Mouse (Mus musculus) left cerebral cortex, postnatal 36 days (tissue): ENCODE data around the gene Tac2. TPM values are rescaled to one million over a fixed set of nuclear protein-coding genes. Genes with fewer than 3 reads are reported as not detected.
"Not testable (repeated sequence)": the region's sequence is repeated elsewhere in the genome, so short reads cannot be mapped to it uniquely, and the experiment has no call there.

Source experiments
- DNase-seq, 2 experiments: peaks; one replicate each; pipeline ENCODE4 v3.0.0; 2021 to 2022; ENCODE audit warnings: low spot score in 2 of 2, mixed read lengths in 1 of 2
- intact Hi-C: fragments of 180-260 bp; cut with DNase I; formaldehyde crosslinking; loops from one replicate; pipeline ENCODE4 v1.15.1; 2025
- total RNA-seq, 2 experiments: library from RNA; stranded (reverse); gene quantifications; 2 replicates each; pipeline ENCODE4 v1.2.3; 2021

Tac2 gene
- total RNA-seq, 2 experiments from 2014 or later = 15.5 to 17.5 TPM

DNA sequence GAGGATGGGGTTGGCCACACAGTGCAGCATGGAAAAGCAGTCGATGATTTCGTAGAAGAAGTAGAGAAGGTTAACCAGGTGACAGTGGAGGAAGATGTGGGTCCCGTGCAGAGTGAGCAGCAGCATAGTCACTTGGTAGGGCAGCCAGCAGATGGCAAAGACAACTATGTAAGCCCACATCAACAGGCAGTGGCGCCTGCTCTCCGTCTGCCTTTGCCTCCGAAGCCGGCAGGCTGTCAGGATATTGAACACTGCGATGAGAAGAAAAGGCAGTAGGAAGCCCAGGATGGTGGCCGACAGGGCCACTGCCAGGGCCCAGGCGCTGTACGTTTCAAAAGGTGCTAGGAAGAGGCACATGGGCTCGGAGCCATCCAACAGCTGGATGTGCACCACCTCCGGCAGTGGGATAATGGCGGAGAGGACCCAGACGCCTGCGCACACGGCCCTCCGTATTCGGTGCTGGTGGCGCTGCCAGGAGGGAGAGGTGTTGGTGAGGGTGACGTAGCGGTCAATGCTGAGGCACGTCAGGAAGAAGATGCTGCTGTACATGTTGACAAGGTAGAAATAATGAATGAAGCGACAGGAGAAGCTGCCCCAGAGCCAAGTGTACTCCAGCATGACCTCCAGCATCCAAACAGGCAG is 26.0 kb downstream of the Tac2 start:
- intact Hi-C loops = no loop called here
- DNase-seq = no peak

DNA sequence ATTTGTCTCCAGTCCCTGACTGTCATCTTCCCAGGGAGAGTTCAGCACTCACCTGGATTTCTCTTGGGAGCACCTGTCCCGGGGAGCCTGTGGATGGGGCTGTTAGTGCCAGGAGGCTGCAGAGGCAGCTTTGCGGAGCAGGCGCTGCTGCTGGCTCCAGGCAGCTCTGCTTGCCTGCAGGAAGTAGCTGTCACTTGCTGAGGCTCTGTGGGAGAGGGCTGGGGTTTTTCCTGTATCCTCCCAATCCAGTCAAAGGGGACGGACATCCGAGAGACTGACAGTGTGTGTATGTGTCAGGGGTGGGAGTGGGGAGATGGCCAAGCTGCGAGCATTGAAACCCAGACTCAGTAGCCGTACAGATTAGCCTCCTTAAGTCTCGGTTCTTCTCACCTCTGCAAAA is 27.3 kb downstream of the Tac2 start, which contains the start of gene Gpr182:
Gpr182 (minus strand) TSS at position 185 of the 400 bp plus-strand sequence.
- no peak for DNase-seq

DNA sequence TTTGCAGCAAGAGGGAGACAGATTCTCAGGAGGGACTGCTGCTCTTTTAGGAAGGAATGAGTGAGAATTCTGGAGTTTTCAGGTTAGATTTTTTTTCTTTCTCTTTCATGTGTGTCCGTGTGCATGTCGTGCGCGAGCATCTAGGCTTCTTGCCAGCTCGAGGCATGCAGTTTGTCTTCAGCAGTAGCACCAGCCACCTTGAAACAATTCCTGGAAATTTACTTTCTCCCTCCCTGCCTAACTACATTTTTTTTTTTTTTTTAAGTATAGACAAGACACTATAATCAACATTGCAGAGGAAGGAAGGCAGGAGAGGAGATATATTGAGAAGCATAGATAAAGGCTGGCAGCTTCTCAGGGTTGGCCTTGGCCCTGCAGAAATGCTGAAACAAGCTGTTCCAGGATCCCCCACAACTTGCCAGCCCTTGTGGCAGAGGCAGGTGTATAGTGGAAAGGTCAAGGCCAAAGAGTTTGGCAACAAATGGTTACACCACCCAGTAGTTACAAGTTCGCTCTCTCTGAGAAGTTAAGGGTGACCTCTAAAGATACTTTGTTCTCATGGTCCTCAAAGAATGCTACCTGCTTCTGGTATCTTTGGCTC is 30.4 kb downstream of the Tac2 start:
- intact Hi-C loops = no loop called here

More for the DNA sequence above, 27.3 kb downstream of the Tac2 start, which contains the start of gene Gpr182:
- intact Hi-C loops = no loop called here

DNA sequence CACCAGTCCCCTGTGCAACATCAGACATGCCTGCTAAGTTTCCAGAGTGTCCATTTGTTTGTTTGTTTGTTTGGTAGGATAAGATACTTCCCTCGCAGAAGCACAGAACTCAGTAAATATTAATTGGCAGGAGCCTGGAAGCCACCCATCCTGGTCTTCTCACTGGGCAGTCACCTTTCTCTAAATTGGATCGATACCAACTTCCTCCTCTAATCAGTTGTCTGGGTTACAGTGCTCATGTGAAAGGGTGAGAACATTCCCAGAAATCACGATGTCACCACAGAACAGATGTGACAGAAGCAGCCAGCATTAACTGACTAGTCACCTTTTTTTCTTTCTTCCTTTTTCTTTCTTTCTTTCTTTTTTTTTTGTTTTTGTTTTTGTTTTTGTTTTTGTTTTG is 31.0 kb downstream of the Tac2 start:
- intact Hi-C loops = no loop called here
- DNase-seq = no peak

More for the DNA sequence above, 30.4 kb downstream of the Tac2 start:
- no peak for DNase-seq

DNA sequence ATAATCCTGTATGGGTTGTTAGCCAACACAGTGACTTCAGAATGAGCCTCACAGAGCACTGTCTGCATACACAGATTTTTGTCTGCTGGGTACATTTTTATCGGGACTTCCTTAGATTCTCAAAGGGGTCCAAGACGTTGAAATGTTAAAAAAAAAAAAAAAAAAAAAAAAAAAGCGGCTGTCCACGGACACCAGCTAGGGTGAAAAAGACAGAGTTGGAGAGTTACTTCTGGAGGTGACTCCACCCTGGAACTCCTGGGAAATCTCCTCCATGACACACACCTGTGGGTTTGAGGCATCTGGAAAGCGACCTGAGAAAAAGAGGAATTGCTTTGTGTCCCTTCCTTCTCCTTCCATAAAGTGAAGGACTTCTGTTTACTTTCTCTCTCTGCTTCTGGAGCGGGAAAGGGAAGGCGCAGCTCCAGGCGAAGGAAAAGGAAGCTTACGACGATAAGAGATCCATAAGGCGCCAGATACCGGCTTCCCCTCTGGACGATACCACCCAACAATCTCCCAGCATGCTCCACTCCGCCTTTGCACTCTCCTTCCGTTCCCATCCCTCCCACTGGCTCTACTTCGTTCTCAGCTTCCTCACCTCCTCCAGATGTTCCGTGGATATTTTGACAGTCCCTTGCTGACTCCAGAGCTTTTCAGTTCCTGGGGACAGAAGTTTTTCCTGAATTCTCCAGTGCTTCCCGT is 31.6 kb downstream of the Tac2 start:
- intact Hi-C loops = no loop called here
- no peak for DNase-seq

DNA sequence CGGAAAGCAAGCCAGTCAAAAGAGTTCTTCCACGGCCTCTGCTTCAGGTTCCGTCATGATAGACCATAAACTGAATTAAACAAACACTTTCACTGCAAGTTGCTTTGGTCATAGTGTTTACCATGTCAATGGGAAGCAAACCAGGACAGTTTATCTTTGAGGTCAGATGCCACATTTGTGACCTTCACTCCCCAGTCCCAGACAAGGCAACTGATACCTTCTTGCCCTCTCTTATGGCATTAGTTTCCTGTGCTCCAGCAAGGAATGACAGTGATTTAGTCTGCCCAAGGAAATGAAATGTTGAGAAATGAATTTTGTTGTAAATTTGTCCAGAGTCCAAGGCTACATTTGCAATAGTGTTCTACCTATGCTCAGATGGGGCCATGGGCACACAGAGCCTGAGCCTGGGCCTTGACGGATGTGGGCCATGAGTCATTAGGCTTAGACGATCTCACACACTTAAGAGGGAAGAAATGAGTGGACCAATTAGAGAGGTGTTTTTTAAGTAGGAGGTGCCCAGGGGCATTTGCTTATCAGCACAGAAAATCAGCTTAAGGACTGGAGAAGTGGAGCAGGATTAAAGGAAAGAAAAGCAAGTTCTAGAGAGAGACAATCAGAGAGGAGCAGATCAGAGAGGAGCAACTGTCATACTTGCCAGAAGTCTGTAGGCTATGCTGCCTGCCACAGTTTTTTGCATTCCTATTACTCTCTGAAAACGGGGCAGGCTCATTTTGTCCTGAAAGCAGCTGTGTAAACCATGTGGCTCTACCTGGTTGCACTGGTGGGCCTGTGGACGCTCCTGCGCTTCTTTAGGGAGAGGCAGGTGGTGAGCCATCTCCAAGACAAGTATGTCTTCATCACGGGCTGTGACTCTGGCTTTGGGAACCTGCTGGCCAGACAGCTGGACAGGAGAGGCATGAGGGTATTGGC is 35.2 kb downstream of the Tac2 start, which contains the start of the genes Rdh1 and Rdh16f1:
Rdh1 (plus strand) TSS at position 541 of the 930 bp plus-strand sequence.
Rdh16f1 (plus strand) TSS at position 607 of the 930 bp plus-strand sequence.
- no peak for DNase-seq
- intact Hi-C loops = no loop called here

DNA sequence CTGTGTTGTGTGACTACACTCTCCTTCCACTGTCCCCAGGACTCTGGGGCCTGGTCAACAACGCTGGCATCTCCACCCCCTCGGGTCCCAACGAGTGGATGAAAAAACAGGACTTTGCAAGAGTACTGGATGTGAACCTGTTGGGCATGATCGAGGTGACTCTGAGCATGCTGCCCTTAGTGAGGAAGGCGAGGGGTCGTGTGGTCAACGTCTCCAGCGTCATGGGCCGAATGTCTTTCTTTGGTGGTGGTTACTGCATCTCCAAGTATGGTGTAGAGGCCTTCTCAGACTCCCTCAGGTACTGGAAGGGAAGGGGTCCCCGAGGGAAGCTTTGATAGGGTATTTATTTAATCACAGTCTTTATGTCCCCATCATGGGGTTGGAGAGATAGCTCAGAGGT is 38.6 kb downstream of the Tac2 start:
- DNase-seq, intact Hi-C loops: not testable (repeated sequence)

DNA sequence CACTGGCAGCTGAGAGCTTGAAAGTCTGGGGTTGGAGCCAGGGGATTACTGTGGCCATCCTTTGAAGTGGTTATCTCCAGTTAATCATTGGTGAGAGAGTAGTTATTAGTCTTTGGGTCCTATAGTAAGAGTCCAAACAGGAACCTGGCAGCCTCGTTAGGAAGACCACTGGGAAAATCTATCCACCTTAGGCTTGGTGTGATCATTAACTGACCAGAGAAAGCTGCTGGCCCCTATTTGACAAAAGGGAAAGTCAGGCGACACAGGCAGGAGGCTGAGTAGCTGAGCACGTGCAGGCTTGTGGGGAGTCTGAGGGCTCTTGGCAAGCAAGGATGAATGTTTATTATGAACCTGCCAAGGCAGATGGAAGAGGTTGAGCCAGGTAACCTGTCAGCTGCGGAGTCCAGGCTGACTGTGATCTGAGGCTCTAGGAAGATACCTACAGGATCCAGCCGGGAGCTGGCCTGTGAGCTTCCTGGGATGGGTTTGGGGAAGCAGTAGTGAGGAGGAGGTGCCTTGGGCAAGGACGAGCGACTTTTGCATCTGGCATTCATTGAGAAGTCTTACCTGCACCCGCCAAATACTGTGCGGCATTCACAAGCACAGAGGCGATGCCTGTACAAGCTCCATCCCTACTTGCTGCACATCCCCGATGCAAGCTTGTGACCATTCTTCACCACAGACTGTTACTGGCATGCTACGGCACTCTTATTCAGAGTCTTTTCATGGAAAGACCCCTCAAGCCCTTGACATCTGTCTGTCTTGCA is 39.8 kb downstream of the Tac2 start:
- intact Hi-C loops = no loop called here

DNA sequence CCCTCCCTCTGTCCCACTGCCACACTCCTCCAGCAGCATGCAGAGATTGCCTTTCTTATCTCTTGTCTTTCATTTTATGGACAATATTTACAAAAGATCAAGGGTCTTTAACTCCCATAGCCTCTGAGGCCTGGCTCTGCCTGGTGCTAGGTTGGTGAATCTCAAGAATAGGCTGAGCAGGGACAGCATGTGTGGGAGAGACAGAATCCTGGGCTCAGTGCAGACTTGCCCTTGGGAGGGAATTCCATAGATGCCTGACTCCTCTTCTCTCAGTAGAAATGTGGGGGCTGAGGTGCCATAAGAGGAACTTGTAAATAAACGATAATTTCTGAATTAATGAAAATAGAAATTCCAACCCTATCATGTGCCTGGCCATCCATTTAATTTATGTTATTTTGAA is 42.3 kb downstream of the Tac2 start:
- DNase-seq = no peak
- intact Hi-C loops = no loop called here

More for the DNA sequence above, 39.8 kb downstream of the Tac2 start:
- no peak for DNase-seq

DNA sequence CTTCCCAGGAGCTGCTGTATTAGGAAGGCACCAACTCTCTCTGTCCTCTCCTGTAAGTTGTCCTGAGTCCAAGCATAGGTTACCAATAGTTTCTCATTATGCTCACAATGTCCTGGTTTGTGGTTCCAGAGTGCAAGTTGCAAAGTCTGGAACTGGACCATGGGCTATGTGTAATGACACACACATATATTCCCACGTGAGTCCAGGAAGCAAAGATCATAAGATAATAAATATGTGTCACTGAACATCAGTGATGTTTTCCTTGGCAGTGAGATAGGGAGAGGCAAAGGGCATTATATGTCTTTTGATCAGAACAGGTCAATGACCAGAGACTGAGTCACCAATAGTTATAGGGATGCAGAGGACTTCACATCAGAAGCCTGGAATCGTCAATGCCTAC is 51.7 kb downstream of the Tac2 start, which contains the start of gene Rdh9:
Rdh9 (plus strand) TSS at position 376 of the 400 bp plus-strand sequence.
- intact Hi-C loops = no loop called here
- DNase-seq = no peak

Other genes starting within 250 kb of the Tac2 start
- 1 to 10 TPM; 1.7 to 2.9 TPM for gene Stac3, start 222.8 kb upstream of the Tac2 start, total RNA-seq
- gene Ndufa4l2, start 209.5 kb upstream of the Tac2 start, total RNA-seq = 1 to 10 TPM; 2.1 to 4.9 TPM
- gene Shmt2, start 202.0 kb upstream of the Tac2 start, total RNA-seq = 10 to 100 TPM; 22.8 to 29.9 TPM
- gene Nxph4, start 189.9 kb upstream of the Tac2 start, total RNA-seq = 1 to 10 TPM; 6.0 to 7.6 TPM
- 100 to 1,000 TPM; 285 to 320 TPM for gene Lrp1, start 103.3 kb upstream of the Tac2 start, total RNA-seq
- gene Stat6, start 81.5 kb upstream of the Tac2 start, total RNA-seq = 10 to 100 TPM in 1 of 2 experiments, 1 to 10 TPM in 1; 9.0 to 12.7 TPM
- 1 to 10 TPM; 3.5 to 3.9 TPM for gene Nemp1, start 57.6 kb upstream of the Tac2 start, total RNA-seq
- 10 to 100 TPM; 39.7 to 40.5 TPM for gene Nab2, start 55.9 kb upstream of the Tac2 start, total RNA-seq
- under 1 TPM; 0.49 to 0.59 TPM for gene Myo1a, start 19.3 kb upstream of the Tac2 start, total RNA-seq
- 1 to 10 TPM; 8.8 to 9.6 TPM for gene Zbtb39, start 15.1 kb downstream of the Tac2 start, total RNA-seq
- 1 to 10 TPM; 1.5 to 1.6 TPM for gene Gpr182, start 27.3 kb downstream of the Tac2 start, total RNA-seq
- gene Rdh1, start 35.2 kb downstream of the Tac2 start, total RNA-seq = under 1 TPM; 0.15 to 0.36 TPM
- gene Rdh16f1, start 35.3 kb downstream of the Tac2 start, total RNA-seq = under 1 TPM; 0.57 to 0.66 TPM
- gene Rdh9, start 51.9 kb downstream of the Tac2 start, total RNA-seq = not detected
- under 1 TPM; 0.16 to 0.20 TPM for gene Rdh16, start 76.7 kb downstream of the Tac2 start, total RNA-seq
- not detected for gene Rdh19, start 125.5 kb downstream of the Tac2 start, total RNA-seq
- gene Rdh16f2, start 142.0 kb downstream of the Tac2 start, total RNA-seq = not detected
- not detected for gene Rdh7, start 164.3 kb downstream of the Tac2 start, total RNA-seq
- not detected for gene Sdr9c7, start 174.0 kb downstream of the Tac2 start, total RNA-seq